Mouse (Mus musculus): ENCODE data around the gene Hat1. TPM values are rescaled to one million over a fixed set of nuclear protein-coding genes. Genes with fewer than 3 reads are reported as not detected.
"Not testable (repeated sequence)": the region's sequence is repeated elsewhere in the genome, so short reads cannot be mapped to it uniquely, and the experiment has no call there.

Gene Hat1
- total RNA-seq (2021): 10 to 100 TPM; 30.7 to 35.8 TPM
- long read RNA-seq, experiment 1, transcript Hat1-201 (11 exons, 1,576 nt): major isoform, 39 of 44 reads
- long read RNA-seq, experiment 1, partial matches to known transcripts: 5 of 44 reads
- long read RNA-seq, experiment 1, other reads (novel, unspliced or antisense): 0 of 44 reads
- long read RNA-seq, experiment 2, transcript Hat1-201 (11 exons, 1,576 nt): major isoform, 13 of 15 reads
- long read RNA-seq, experiment 2, partial matches to known transcripts: 2 of 15 reads
- long read RNA-seq, experiment 2, other reads (novel, unspliced or antisense): 0 of 15 reads

GRCm38 (mm10) chr2:71388951-71389763, at the start of gene Hat1:
Hat1 (plus strand) TSS chr2:71388958.
- peak; percentile 97 to 98 for DNase-seq

- no peak for DNase-seq
Measured at GRCm38 (mm10) chr2:71340126-71340525, 48.6 kb upstream of the Hat1 start.

- no peak for DNase-seq
Measured at GRCm38 (mm10) chr2:71343884-71344640, 44.7 kb upstream of the Hat1 start.

- DNase-seq: no peak
Measured at GRCm38 (mm10) chr2:71347160-71347559, 41.6 kb upstream of the Hat1 start.

- no peak for DNase-seq
Measured at GRCm38 (mm10) chr2:71347732-71348490, 40.8 kb upstream of the Hat1 start.

GRCm38 (mm10) chr2:71349511-71349910, 39.2 kb upstream of the Hat1 start:
- DNase-seq: no peak

GRCm38 (mm10) chr2:71350181-71350580, 38.6 kb upstream of the Hat1 start:
- DNase-seq: no peak

- no peak for DNase-seq
Measured at GRCm38 (mm10) chr2:71350904-71351726, 37.6 kb upstream of the Hat1 start.

- no peak for DNase-seq
Measured at GRCm38 (mm10) chr2:71351727-71351987, 37.1 kb upstream of the Hat1 start.

GRCm38 (mm10) chr2:71353306-71354054, 35.3 kb upstream of the Hat1 start:
- peak; percentile 44 to 53 for DNase-seq

- no peak for DNase-seq
Measured at GRCm38 (mm10) chr2:71354055-71354425, 34.7 kb upstream of the Hat1 start.

- no peak for DNase-seq
Measured at GRCm38 (mm10) chr2:71358347-71358746, 30.4 kb upstream of the Hat1 start.

GRCm38 (mm10) chr2:71360192-71360591, 28.6 kb upstream of the Hat1 start:
- DNase-seq: no peak

GRCm38 (mm10) chr2:71366618-71367124, 22.1 kb upstream of the Hat1 start:
- DNase-seq: peak in 1 of 2 experiments; percentile 42

- DNase-seq: peak; percentile 90 to 91
Measured at GRCm38 (mm10) chr2:71367125-71367880, 21.5 kb upstream of the Hat1 start, which contains the start of gene Slc25a12. Slc25a12 (minus strand) TSS chr2:71367749.

- DNase-seq: no peak
Measured at GRCm38 (mm10) chr2:71368086-71368485, 20.7 kb upstream of the Hat1 start.

GRCm38 (mm10) chr2:71371790-71372189, 17.0 kb upstream of the Hat1 start:
- DNase-seq: no peak

- DNase-seq: not testable (repeated sequence)
Measured at GRCm38 (mm10) chr2:71372261-71372660, 16.5 kb upstream of the Hat1 start.
